Mouse (Mus musculus) brain, embryonic 14.5 days (tissue): Measurements from ENCODE around the gene Soga3.

Experiments used
- CTCF ChIP-seq: fragments of 200-500 bp; IDR thresholded peaks from 2 replicates; pipeline ENCODE4 v1.5.1; 2012; ENCODE audit warnings: inconsistent platforms, mild to moderate bottlenecking, moderate library complexity, borderline replicate concordance; ENCODE audit not compliant: insufficient read depth, insufficient read length; ENCODE audit errors: extremely low read depth
- POLR2A ChIP-seq: fragments of 200-500 bp; IDR thresholded peaks from 2 replicates; pipeline ENCODE4 v1.6.1; 2012; ENCODE audit warnings: mild to moderate bottlenecking, inconsistent platforms, borderline replicate concordance; ENCODE audit not compliant: poor library complexity, insufficient read depth, insufficient read length, severe bottlenecking; ENCODE audit errors: extremely low read depth

GRCm38 (mm10) chr10:29176881-29177280 lies 33.2 kb downstream of the Soga3 start:
- TF ChIP-seq POLR2A (no peak), CTCF (no peak)
